Mouse (Mus musculus): ENCODE results near the gene Serinc2.

DNA sequence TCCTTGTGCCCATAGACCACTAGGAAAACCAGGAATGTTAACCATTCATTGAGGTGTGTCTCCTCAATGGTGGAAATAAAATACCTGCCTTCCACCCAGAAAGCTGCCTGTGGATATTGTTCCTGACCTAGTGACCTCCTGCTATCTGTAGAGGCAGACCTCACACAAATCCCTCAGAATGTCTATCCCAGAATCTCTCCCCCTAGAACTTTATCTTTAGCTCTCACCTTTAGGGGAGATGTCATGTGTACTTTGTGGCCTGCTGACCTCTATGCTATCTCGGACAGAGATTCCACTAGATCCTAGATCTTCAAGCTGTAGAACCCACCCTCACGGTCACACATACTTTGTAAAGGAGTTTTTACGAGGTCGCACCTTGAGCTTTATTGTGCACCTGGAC lies 65.8 kb downstream of the Serinc2 start:
- TF ChIP-seq POLR2A (IDR thresholded peaks at IDR 0.05; ENCODE audit: insufficient read depth, low read depth, low read length) (no peak), CTCF (IDR thresholded peaks at IDR 0.05; ENCODE audit: insufficient read depth, low read depth, low read length) (no peak)
